8 mouse cellular contexts compared by ENCODE assay signal in the genomic region with DNA sequence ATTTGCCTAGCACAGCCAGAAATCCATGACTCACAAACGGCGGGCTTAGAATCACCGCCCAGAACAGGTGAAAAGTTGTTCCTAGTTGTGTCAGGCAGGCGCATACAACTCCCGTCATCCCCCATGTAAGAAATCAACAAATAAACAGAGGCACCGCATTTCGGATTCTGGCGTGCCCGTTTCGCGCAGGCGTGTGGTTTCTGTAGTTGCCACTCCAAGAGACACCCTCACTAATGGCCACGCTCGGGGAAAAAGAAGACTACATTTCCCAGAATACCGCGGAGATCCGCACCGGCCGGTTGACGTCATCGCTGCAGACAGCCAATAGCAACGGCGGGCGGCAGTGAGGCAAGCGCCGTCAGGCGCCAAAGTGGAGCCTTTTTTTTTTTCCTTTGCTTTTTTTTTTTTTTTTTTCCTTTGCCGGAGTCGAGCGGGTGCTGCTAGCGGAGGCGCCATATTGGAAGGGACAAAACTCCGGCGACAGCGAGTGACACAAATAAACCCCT. TPM values are rescaled to one million over a fixed set of nuclear protein-coding genes. Genes with fewer than 3 reads are reported as not detected.
DNase-seq lines count a peak whose midpoint lies in the region; ATAC-seq and TF ChIP-seq lines count a peak whose summit lies in the region.

A gene (plus strand): TSS at position 346 of the 506 bp plus-strand sequence.

- TF ChIP-seq EP300 in lung, postnatal 0 days (IDR thresholded peaks at IDR 0.05) = no peak

- H3K4me3 ChIP-seq in hindbrain, embryonic 10.5 days = peak within 1 kb of the TSS; percentile 79
- peak within 1 kb of the TSS; percentile 80 for H3K4me3 ChIP-seq in lung, postnatal 0 days (ENCODE audit: low read depth, low read length)

- peak within 1 kb of the TSS; percentile 82 for H3K9ac ChIP-seq in lung, postnatal 0 days (replicated peaks; ENCODE audit: low read depth)

- ATAC-seq in frontal cortex, adult (ENCODE audit: low TSS enrichment) = peak; percentile 94
- peak; percentile 96 for ATAC-seq in lung, postnatal 0 days

- peak within 1 kb of the TSS; percentile 71 for H3K4me2 ChIP-seq in lung, postnatal 0 days (replicated peaks; ENCODE audit: low read depth, low read length)

- WGBS in hindbrain, embryonic 10.5 days = under 1% methylated on average over 35 of the region's 35 CpGs
- under 1% methylated on average over 35 of the region's 35 CpGs for WGBS in lung, postnatal 0 days

- H3K27ac ChIP-seq in hindbrain, embryonic 10.5 days = peak within 1 kb of the TSS; percentile 98
- peak within 1 kb of the TSS; percentile 99 for H3K27ac ChIP-seq in lung, postnatal 0 days (ENCODE audit: low read length)

- no peaks in the 10 kb centered on the region for H3K27me3 ChIP-seq in hindbrain, embryonic 10.5 days (ENCODE audit: insufficient read depth, poor library complexity, severe bottlenecking)
- H3K27me3 ChIP-seq in lung, postnatal 0 days (replicated peaks; ENCODE audit: insufficient read depth, low read length) = no peaks in the 10 kb centered on the region

- TF ChIP-seq CTCF in lung, postnatal 0 days (IDR thresholded peaks at IDR 0.05) = no peak

- no peaks in the 10 kb centered on the region for H3K9me3 ChIP-seq in hindbrain, embryonic 10.5 days
- no peaks in the 10 kb centered on the region for H3K9me3 ChIP-seq in lung, postnatal 0 days (ENCODE audit: low read length)

- peaks cover 12% of the 10 kb centered on the region for H3K4me1 ChIP-seq in hindbrain, embryonic 10.5 days (replicated peaks)
- H3K4me1 ChIP-seq in lung, postnatal 0 days (ENCODE audit: insufficient read depth, low read depth, low read length) = peaks cover 4% of the 10 kb centered on the region; the same call in 1 of the 2 replicates

- peak; percentile 99 for DNase-seq in MN1 (ENCODE audit: low spot score)
- DNase-seq in cerebellum, adult 9-10 months = peak; percentile 100
- DNase-seq in hindbrain, embryonic 10.5 days (ENCODE audit: low spot score) = peak; percentile 98
- peak; percentile 100 for DNase-seq in layer of hippocampus, adult 9-11 months
- DNase-seq in lung, postnatal 0 days (ENCODE audit: low spot score) = peak; percentile 99
- DNase-seq in ovary, postnatal 14 days (ENCODE audit: low spot score) = peak; percentile 92
- peak; percentile 97 for DNase-seq in thymus, postnatal 14 days

- peaks cover 23% of the 10 kb centered on the region for H3K36me3 ChIP-seq in hindbrain, embryonic 10.5 days
- 0 out of 2 replicates have a peak, but pooled peaks cover under 1% of the 10 kb centered on the region for H3K36me3 ChIP-seq in lung, postnatal 0 days (ENCODE audit: insufficient read depth, low read length)

RNA-seq across cellular contexts. Expression of the gene that starts here (rescaled TPM):
- 42.4 and 45.2 TPM in 2 replicates for polyA plus RNA-seq in hindbrain, embryonic 10.5 days (2016; fragmentation: Nextera tagmentation; extraction: Ambion mirVana)
- polyA plus RNA-seq in lung, postnatal 0 days (2015; fragmentation: Nextera tagmentation; extraction: Ambion mirVana) = 43.7 and 46.7 TPM in 2 replicates

Comparison
In these comparisons a context has a peak if more than half of its experiments do, and no peak if none do; other contexts are left out.
1. Peak in every context shown above with its lines: DNase-seq, ATAC-seq, H3K4me3 ChIP-seq and H3K27ac ChIP-seq.